Mouse (Mus musculus): ENCODE measurements around the gene Pdlim5. TPM values are rescaled to one million over a fixed set of nuclear protein-coding genes. Genes with fewer than 3 reads are reported as not detected.
"Not testable (repeated sequence)": the region's sequence is repeated elsewhere in the genome, so short reads cannot be mapped to it uniquely, and the experiment has no call there.

Gene Pdlim5
- polyA plus RNA-seq (2012; rRNA removed): 12.4 and 14.3 TPM in 2 replicates

DNA sequence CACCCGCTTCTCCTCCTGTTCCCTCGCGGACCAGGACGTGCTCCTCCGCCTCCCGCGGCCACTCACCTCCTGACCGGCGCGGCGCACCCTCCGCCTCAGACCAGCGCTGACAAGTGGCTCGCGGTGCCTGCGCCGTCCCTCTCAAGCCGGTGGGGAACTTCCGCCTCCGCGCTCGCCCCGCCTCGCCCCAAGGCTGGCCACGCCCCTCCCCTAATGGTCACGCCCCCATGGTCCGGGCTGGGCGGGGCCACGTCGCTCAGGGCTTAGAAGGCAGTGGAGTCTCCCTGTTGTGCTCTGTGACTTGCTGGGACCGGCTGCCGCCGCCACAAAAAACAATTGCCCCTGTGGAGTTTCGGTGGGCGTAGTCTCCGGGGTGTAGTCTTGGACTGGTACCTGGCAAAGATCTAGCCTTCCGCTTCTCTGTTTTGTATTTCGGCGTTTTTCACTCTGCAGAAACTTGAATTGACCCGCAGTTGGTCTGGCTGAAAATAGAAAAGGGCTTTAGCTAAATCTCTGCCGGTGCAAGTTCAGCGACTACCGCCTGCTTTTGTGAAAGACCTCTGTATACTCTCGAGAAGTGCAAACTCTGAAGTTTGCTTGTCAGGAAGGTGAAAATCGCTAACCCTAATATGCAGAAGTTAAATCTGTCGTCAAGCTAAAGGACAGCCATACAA, at the start of gene Pdlim5:
Gene Pdlim5 (minus strand): TSS at position 177 of the 674 bp plus-strand sequence.
- DNase-seq (ENCODE audit: low read depth): peak; percentile 96
- TF ChIP-seq CTCF (IDR thresholded peaks at IDR 0.05; ENCODE audit: borderline replicate concordance, extremely low read depth, insufficient read depth, insufficient read length) (no peak), POLR2A (IDR thresholded peaks at IDR 0.05; ENCODE audit: borderline replicate concordance, extremely low read depth, insufficient read depth, insufficient read length, poor library complexity, severe bottlenecking) (peak; percentile 57)

- no peak for DNase-seq (ENCODE audit: low read depth)
- TF ChIP-seq CTCF (IDR thresholded peaks at IDR 0.05; ENCODE audit: borderline replicate concordance, extremely low read depth, insufficient read depth, insufficient read length) (no peak), POLR2A (IDR thresholded peaks at IDR 0.05; ENCODE audit: borderline replicate concordance, extremely low read depth, insufficient read depth, insufficient read length, poor library complexity, severe bottlenecking) (no peak)
Observed at GRCm38 (mm10) chr3:142443710-142444043, 48.2 kb upstream of the Pdlim5 start.

DNA sequence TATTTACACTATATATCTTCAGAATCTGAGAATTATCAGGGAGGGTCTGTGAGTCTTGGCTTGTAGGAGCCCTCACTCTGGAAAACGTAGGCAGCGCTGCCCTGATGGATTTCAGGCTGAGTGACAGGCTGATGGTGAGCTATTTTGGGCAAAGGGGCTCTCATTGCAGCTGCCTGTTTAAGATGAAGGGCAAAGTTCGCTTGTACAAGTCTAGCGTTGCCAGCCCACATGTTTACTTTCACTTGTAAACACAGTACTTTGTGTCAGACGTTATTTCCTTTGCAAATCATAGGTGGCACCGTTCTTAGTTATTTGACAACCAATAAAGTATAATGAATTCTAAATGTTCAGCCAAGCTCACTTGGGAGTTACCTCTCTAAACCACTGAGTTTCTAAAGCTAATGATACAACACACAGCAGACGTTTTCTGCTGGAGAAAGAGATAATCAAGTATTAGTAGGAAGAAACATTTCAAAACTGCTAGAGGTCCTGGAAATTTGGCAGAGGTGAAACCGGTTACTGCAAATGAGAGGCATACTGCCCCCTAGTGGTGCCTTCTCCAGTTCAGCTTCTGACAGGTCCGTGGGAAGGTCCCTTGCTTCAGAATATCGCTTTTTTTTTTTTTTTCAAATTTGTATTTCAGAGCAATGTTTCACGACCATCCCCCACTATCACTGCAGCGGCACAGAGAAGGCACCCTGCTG, 47.7 kb upstream of the Pdlim5 start:
- peak; percentile 93 for DNase-seq (ENCODE audit: low read depth)

DNA sequence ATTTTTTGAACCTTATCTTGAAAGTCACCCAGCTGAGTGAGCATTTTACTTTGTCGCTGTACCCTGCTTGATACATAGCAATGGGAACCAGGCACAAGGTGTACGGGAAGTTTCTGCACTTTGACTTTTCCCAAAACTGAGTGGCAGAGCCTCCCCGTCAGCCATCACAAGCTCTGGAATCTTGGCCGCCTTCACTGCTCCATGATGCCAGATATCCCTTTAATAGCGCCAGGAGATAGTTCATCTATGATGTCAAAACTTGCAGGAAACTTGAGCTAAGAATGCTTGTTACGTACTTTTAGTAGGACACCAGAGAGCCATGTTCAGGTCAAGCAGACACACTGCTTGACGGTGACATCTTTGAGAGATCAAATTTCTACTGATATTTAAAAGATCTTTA, 46.7 kb upstream of the Pdlim5 start:
- TF ChIP-seq CTCF (IDR thresholded peaks at IDR 0.05; ENCODE audit: borderline replicate concordance, extremely low read depth, insufficient read depth, insufficient read length) (no peak), POLR2A (IDR thresholded peaks at IDR 0.05; ENCODE audit: borderline replicate concordance, extremely low read depth, insufficient read depth, insufficient read length, poor library complexity, severe bottlenecking) (no peak)
- DNase-seq (ENCODE audit: low read depth): no peak

More for the DNA sequence above, 47.7 kb upstream of the Pdlim5 start:
- no peak for TF ChIP-seq POLR2A (IDR thresholded peaks at IDR 0.05; ENCODE audit: borderline replicate concordance, extremely low read depth, insufficient read depth, insufficient read length, poor library complexity, severe bottlenecking)
- TF ChIP-seq CTCF (IDR thresholded peaks at IDR 0.05; ENCODE audit: borderline replicate concordance, extremely low read depth, insufficient read depth, insufficient read length): peak; percentile 81

GRCm38 (mm10) chr3:142441142-142441541, 45.6 kb upstream of the Pdlim5 start:
- no peak for DNase-seq (ENCODE audit: low read depth)
- no peak for TF ChIP-seq POLR2A (IDR thresholded peaks at IDR 0.05; ENCODE audit: borderline replicate concordance, extremely low read depth, insufficient read depth, insufficient read length, poor library complexity, severe bottlenecking)
- no peak for TF ChIP-seq CTCF (IDR thresholded peaks at IDR 0.05; ENCODE audit: borderline replicate concordance, extremely low read depth, insufficient read depth, insufficient read length)

GRCm38 (mm10) chr3:142440191-142440590, 44.7 kb upstream of the Pdlim5 start:
- TF ChIP-seq CTCF (IDR thresholded peaks at IDR 0.05; ENCODE audit: borderline replicate concordance, extremely low read depth, insufficient read depth, insufficient read length): no peak
- no peak for TF ChIP-seq POLR2A (IDR thresholded peaks at IDR 0.05; ENCODE audit: borderline replicate concordance, extremely low read depth, insufficient read depth, insufficient read length, poor library complexity, severe bottlenecking)
- DNase-seq (ENCODE audit: low read depth): no peak

DNA sequence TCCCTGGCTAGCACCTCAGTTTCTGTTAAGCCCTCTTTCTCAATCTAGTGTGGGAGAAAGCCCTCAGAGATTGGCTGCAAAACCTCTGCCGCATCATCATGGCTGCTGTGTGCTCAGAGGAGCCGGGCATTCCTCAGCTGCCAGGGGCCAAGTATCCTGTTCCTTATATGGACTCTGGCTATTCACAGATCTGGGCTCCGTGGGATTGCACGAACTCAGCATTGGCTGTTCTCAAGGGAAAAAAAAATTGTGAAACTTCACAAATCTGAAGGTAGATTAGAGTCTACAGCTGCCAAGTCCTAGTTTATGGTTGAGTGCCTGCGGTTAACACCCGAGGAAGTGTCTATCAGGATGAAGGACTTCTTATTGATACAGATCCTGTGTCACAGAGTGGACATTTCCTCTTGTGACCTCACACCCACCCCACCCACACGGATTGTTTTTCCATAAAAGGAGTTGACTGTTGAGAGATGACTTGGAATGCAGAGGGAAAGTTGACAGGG, 44.1 kb upstream of the Pdlim5 start:
- DNase-seq (ENCODE audit: low read depth): no peak
- TF ChIP-seq POLR2A (IDR thresholded peaks at IDR 0.05; ENCODE audit: borderline replicate concordance, extremely low read depth, insufficient read depth, insufficient read length, poor library complexity, severe bottlenecking): no peak
- no peak for TF ChIP-seq CTCF (IDR thresholded peaks at IDR 0.05; ENCODE audit: borderline replicate concordance, extremely low read depth, insufficient read depth, insufficient read length)

DNA sequence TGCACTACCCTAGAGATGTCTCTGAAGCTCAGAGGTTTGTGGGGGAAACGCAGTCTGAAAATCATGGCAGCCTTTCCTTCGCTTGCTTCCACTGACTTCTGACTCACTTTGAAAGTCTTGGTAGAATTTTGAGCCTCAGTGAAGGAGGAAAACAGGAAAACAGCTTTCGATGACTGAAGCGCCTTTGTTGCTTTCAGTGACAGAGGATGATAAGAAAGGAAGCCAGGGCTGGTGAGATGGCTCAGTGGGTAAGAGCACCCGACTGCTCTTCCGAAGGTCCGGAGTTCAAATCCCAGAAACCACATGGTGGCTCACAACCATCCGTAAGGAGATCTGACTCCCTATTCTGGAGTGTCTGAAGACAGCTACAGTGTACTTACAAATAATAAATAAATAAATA, 43.1 kb upstream of the Pdlim5 start:
- not testable (repeated sequence) for DNase-seq (ENCODE audit: low read depth)

- DNase-seq (ENCODE audit: low read depth): no peak
Observed at GRCm38 (mm10) chr3:142436824-142437223, 41.3 kb upstream of the Pdlim5 start.

DNA sequence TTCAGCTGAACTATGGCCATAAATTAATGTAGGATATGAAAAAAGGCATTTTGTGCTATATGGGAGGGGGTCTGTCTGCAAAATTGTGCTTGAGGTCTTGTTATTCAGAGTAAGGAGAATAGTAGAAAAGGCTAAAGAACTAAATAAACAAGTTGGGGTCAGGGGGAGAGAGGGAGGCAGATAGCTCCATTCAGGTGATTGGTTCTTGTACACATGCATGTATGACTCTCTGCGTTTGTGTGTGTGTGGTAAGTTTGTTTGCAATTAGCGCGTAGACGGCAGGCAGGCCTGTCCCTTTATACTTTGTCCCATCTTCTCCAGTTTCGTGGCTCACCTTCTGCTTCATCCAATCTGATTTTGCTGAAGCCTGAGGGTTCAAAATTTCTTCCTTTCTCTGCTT, 40.7 kb upstream of the Pdlim5 start:
- TF ChIP-seq CTCF (IDR thresholded peaks at IDR 0.05; ENCODE audit: borderline replicate concordance, extremely low read depth, insufficient read depth, insufficient read length) (no peak), POLR2A (IDR thresholded peaks at IDR 0.05; ENCODE audit: borderline replicate concordance, extremely low read depth, insufficient read depth, insufficient read length, poor library complexity, severe bottlenecking) (no peak)
- no peak for DNase-seq (ENCODE audit: low read depth)

More at GRCm38 (mm10) chr3:142436824-142437223, 41.3 kb upstream of the Pdlim5 start:
- TF ChIP-seq CTCF (IDR thresholded peaks at IDR 0.05; ENCODE audit: borderline replicate concordance, extremely low read depth, insufficient read depth, insufficient read length) (no peak), POLR2A (IDR thresholded peaks at IDR 0.05; ENCODE audit: borderline replicate concordance, extremely low read depth, insufficient read depth, insufficient read length, poor library complexity, severe bottlenecking) (no peak)

GRCm38 (mm10) chr3:142434786-142435168, 39.3 kb upstream of the Pdlim5 start:
- DNase-seq (ENCODE audit: low read depth): no peak
- TF ChIP-seq POLR2A (IDR thresholded peaks at IDR 0.05; ENCODE audit: borderline replicate concordance, extremely low read depth, insufficient read depth, insufficient read length, poor library complexity, severe bottlenecking) (no peak), CTCF (IDR thresholded peaks at IDR 0.05; ENCODE audit: borderline replicate concordance, extremely low read depth, insufficient read depth, insufficient read length) (no peak)

Measured in brain, embryonic 14.5 days (tissue).